Mouse (Mus musculus): Measurements from ENCODE around the gene Osbp. TPM values are rescaled to one million over a fixed set of nuclear protein-coding genes. Genes with fewer than 3 reads are reported as not detected.

Osbp gene
- 51.8 TPM for polyA plus RNA-seq (2014; fragmentation: Illumina TruSeq; extraction: RNeasy Lipid Tissue Mini Kit (QIAGEN cat#74804); ENCODE audit: low read depth, low replicate concordance)

DNA sequence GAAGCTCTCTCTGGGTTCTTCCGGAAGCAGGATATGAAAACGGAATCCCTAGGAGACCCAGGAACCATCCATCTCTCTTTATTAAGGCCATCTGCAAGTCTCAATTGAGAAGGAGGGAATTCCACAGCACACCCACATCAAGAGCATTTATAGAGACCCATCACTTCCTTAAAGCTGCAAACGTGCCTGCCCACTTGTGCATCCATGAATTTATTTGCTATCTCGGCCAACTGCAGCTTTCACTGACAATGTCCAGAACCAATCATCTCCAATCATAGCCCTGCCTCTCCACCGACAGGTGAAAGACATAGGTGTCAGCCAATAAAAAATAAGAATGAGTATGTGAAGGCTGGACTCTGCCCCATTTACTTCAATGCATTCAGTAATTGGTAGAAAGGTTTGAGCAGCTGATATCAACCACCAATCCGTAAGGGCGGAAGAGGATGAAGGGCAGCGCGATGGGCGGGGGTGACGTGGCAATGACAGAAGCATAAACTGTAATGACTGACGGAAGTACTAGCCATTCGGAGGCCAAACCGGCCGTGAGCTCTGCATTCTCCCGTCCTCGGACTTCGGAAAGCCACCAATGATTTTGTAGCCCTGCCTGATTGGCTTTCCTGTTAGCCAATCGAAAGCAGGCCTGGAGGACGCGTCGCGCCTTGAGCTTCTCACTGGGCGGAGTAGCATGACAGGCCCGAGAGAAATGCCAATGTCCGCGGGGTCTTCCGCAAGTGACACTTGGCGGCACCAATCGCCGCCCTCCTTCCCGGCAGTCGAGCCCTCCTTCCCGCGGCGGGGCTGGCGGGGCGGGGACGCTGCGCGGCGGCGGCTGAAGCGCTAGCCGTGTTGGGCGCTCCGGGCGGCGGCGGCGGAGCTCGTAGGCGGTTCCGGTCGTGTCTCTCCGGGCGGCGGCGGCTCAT lies at the start of gene Osbp:
TSS of gene Osbp (plus strand) at position 919 of the 920 bp plus-strand sequence.

DNA sequence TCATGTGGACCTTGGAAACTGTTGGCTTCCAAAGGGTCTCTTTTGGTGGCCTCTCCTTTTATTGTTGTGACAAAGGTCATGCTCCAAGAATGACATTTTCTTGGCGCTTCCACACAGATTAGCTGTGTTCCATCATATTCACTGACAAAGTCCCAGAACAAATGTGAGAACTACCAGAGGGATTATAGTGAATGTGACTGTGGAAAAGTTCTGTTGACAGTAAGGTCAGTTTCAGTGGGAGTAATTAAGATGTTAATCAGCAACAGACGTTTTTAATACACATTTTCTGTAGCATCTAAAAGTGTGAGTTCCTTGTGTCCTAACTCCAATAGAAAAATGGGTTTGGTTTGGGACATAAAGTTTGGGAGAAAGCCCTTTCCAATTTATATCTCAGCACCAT lies 75.5 kb downstream of the Osbp start, which contains the start of gene Olfr1423:
TSS of gene Olfr1423 (minus strand) at position 101 of the 400 bp plus-strand sequence.

Other genes with a start within 250 kb of the Osbp start
- gene Gif, start 218.4 kb upstream of the Osbp start, polyA plus RNA-seq (2014; fragmentation: Illumina TruSeq; extraction: RNeasy Lipid Tissue Mini Kit (QIAGEN cat#74804); ENCODE audit: low read depth, low replicate concordance): not detected
- gene Mrpl16, start 195.6 kb upstream of the Osbp start, polyA plus RNA-seq (2014; fragmentation: Illumina TruSeq; extraction: RNeasy Lipid Tissue Mini Kit (QIAGEN cat#74804); ENCODE audit: low read depth, low replicate concordance): 58.3 TPM
- 17.1 TPM for gene Stx3, start 146.5 kb upstream of the Osbp start, polyA plus RNA-seq (2014; fragmentation: Illumina TruSeq; extraction: RNeasy Lipid Tissue Mini Kit (QIAGEN cat#74804); ENCODE audit: low read depth, low replicate concordance)
- gene Olfr1417, start 126.7 kb upstream of the Osbp start, polyA plus RNA-seq (2014; fragmentation: Illumina TruSeq; extraction: RNeasy Lipid Tissue Mini Kit (QIAGEN cat#74804); ENCODE audit: low read depth, low replicate concordance): not detected
- gene Olfr1418, start 104.9 kb upstream of the Osbp start, polyA plus RNA-seq (2014; fragmentation: Illumina TruSeq; extraction: RNeasy Lipid Tissue Mini Kit (QIAGEN cat#74804); ENCODE audit: low read depth, low replicate concordance): not detected
- not detected for gene Olfr1419, start 90.8 kb upstream of the Osbp start, polyA plus RNA-seq (2014; fragmentation: Illumina TruSeq; extraction: RNeasy Lipid Tissue Mini Kit (QIAGEN cat#74804); ENCODE audit: low read depth, low replicate concordance)
- gene Olfr1420, start 79.4 kb upstream of the Osbp start, polyA plus RNA-seq (2014; fragmentation: Illumina TruSeq; extraction: RNeasy Lipid Tissue Mini Kit (QIAGEN cat#74804); ENCODE audit: low read depth, low replicate concordance): not detected
- 39.1 TPM for gene Patl1, start 53.5 kb upstream of the Osbp start, polyA plus RNA-seq (2014; fragmentation: Illumina TruSeq; extraction: RNeasy Lipid Tissue Mini Kit (QIAGEN cat#74804); ENCODE audit: low read depth, low replicate concordance)
- not detected for gene Olfr1423, start 75.4 kb downstream of the Osbp start, polyA plus RNA-seq (2014; fragmentation: Illumina TruSeq; extraction: RNeasy Lipid Tissue Mini Kit (QIAGEN cat#74804); ENCODE audit: low read depth, low replicate concordance)
- gene Olfr1424, start 96.7 kb downstream of the Osbp start, polyA plus RNA-seq (2014; fragmentation: Illumina TruSeq; extraction: RNeasy Lipid Tissue Mini Kit (QIAGEN cat#74804); ENCODE audit: low read depth, low replicate concordance): not detected
- gene Olfr1425, start 111.8 kb downstream of the Osbp start, polyA plus RNA-seq (2014; fragmentation: Illumina TruSeq; extraction: RNeasy Lipid Tissue Mini Kit (QIAGEN cat#74804); ENCODE audit: low read depth, low replicate concordance): not detected
- not detected for gene Olfr1426, start 126.1 kb downstream of the Osbp start, polyA plus RNA-seq (2014; fragmentation: Illumina TruSeq; extraction: RNeasy Lipid Tissue Mini Kit (QIAGEN cat#74804); ENCODE audit: low read depth, low replicate concordance)
- gene Olfr1427, start 137.4 kb downstream of the Osbp start, polyA plus RNA-seq (2014; fragmentation: Illumina TruSeq; extraction: RNeasy Lipid Tissue Mini Kit (QIAGEN cat#74804); ENCODE audit: low read depth, low replicate concordance): not detected
- gene Olfr1428, start 150.0 kb downstream of the Osbp start, polyA plus RNA-seq (2014; fragmentation: Illumina TruSeq; extraction: RNeasy Lipid Tissue Mini Kit (QIAGEN cat#74804); ENCODE audit: low read depth, low replicate concordance): not detected
- not detected for gene Olfr76, start 157.3 kb downstream of the Osbp start, polyA plus RNA-seq (2014; fragmentation: Illumina TruSeq; extraction: RNeasy Lipid Tissue Mini Kit (QIAGEN cat#74804); ENCODE audit: low read depth, low replicate concordance)
- gene Olfr1555-ps1, start 204.2 kb downstream of the Osbp start, polyA plus RNA-seq (2014; fragmentation: Illumina TruSeq; extraction: RNeasy Lipid Tissue Mini Kit (QIAGEN cat#74804); ENCODE audit: low read depth, low replicate concordance): not detected
- not detected for gene Olfr1431, start 234.7 kb downstream of the Osbp start, polyA plus RNA-seq (2014; fragmentation: Illumina TruSeq; extraction: RNeasy Lipid Tissue Mini Kit (QIAGEN cat#74804); ENCODE audit: low read depth, low replicate concordance)

All from adrenal gland, adult 10 weeks (tissue).